Mouse (Mus musculus) intestine, embryonic 14.5 days (tissue): ENCODE measurements at regions not wholly inside any gene's neighbourhood (a gene's known extent, or its start where the extent isn't known, plus 50 kb on each side); places are given as distances from the start of the nearest gene placed in this dataset.

Source experiments
- ATAC-seq: fragments of 200-750 bp; cut with Nextera tagmentation; replicated peaks from 2 replicates; pipeline ENCODE4 v1.8.0; 2017; ENCODE audit warnings: low read depth, moderate number of reproducible peaks, moderate TSS enrichment, moderate library complexity; ENCODE audit not compliant: low FRiP score, low TSS enrichment
- DNase-seq: peaks from one replicate; pipeline ENCODE4 v3.0.0-alpha.2; 2018; ENCODE audit warnings: low spot score
- H3K27ac ChIP-seq: fragments of 300-500 bp; sonication (generic); 2 replicates; pipeline ENCODE4 v1.5.1; 2014; ENCODE audit warnings: low read depth, mild to moderate bottlenecking, control low read depth
- H3K27me3 ChIP-seq: fragments of 300-500 bp; sonication (generic); replicated peaks from 2 replicates; pipeline ENCODE4 v1.6.1; 2014; ENCODE audit warnings: low read length, control low read depth; ENCODE audit not compliant: control insufficient read depth, insufficient read depth
- H3K36me3 ChIP-seq: fragments of 300-500 bp; sonication (generic); 2 replicates; pipeline ENCODE4 v1.6.1; 2014; ENCODE audit warnings: low read length, control low read depth; ENCODE audit not compliant: control insufficient read depth, insufficient read depth
- H3K4me1 ChIP-seq: fragments of 300-500 bp; sonication (generic); replicated peaks from 2 replicates; pipeline ENCODE4 v1.6.1; 2014; ENCODE audit warnings: low read length, control low read depth, mixed read lengths; ENCODE audit not compliant: control insufficient read depth, insufficient read depth
- H3K4me2 ChIP-seq: fragments of 300-500 bp; sonication (generic); 2 replicates; pipeline ENCODE4 v1.6.1; 2014; ENCODE audit warnings: low read length
- H3K4me3 ChIP-seq: fragments of 300-500 bp; sonication (generic); 2 replicates; pipeline ENCODE4 v1.5.1; 2014; ENCODE audit warnings: low read depth, low read length, control low read depth, mixed read lengths
- H3K9ac ChIP-seq: fragments of 300-500 bp; sonication (generic); 2 replicates; pipeline ENCODE4 v1.6.1; 2014; ENCODE audit warnings: mild to moderate bottlenecking, low read length
- H3K9me3 ChIP-seq: fragments of 300-500 bp; sonication (generic); 2 replicates; pipeline ENCODE4 v1.6.1; 2016; ENCODE audit warnings: low read length, control low read depth; ENCODE audit not compliant: control insufficient read depth
- WGBS: fragments of 180-500 bp; shearing (Covaris S2); extraction: QIAGEN DNeasy Blood & Tissue Kit; methylation state at CpG from one replicate; pipeline ENCODE4 v1.1.7; 2014; 5-methylcytosine and 5-hydroxymethylcytosine counted together

DNA sequence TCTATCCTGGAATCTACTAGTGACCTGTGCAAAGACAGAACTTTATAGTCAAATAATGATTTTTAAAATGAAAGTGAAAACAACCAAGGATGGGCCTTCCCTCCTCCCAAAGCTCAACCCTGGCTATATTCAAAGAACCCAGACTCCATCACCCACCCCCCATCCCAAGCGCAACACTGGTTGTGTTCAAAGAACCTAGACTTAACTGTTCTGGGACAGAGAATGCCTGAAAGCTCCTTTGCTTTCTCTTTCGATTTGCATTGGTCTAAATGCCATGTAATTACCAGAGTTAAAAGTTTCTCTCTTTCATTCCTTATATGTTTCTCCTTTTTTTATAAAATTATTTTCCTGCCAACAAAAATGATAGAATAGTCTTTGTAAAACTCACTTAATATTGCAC, 98.6 kb upstream of the Samsn1 start:
- H3K9ac ChIP-seq = no peak overlapping the region
- H3K27ac ChIP-seq = no peak overlapping the region
- H3K27me3 ChIP-seq = no peaks in the 10 kb centered on the region
- DNase-seq (no peak), ATAC-seq (no peak)
- no peak overlapping the region for H3K4me3 ChIP-seq
- H3K36me3 ChIP-seq = no peaks in the 10 kb centered on the region
- 96% methylated on average over 2 of the region's 2 CpGs for WGBS
- no peak overlapping the region for H3K4me2 ChIP-seq
- no peaks in the 10 kb centered on the region for H3K9me3 ChIP-seq
- H3K4me1 ChIP-seq = no peaks in the 10 kb centered on the region

DNA sequence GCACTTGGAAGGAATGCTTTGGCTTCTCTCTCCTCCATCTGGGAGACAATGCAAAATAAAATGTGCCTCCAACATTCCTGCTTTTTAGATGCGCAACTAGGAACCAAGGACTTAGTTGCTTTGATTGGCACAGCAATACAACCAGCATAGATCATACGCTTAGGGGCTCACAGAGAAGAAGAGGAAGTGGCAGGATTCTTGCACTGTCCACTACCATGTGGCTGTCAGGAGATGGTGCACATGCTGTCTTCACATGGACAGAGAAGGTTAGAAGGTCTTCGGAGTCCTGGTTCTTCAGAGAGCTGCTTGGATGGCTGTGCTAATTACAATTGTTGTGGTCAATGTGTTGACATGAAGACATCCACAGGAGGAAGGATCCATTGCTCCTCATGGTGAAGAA, 88.3 kb upstream of the Samsn1 start:
- Histone ChIP-seq H3K27ac (no peak overlapping the region), H3K9ac (no peak overlapping the region), H3K9me3 (no peaks in the 10 kb centered on the region), H3K4me3 (no peak overlapping the region), H3K4me2 (no peak overlapping the region), H3K27me3 (no peaks in the 10 kb centered on the region), H3K4me1 (no peaks in the 10 kb centered on the region), H3K36me3 (no peaks in the 10 kb centered on the region)
- DNase-seq = no peak
- 89% methylated on average over 3 of the region's 3 CpGs for WGBS
- no peak for ATAC-seq

DNA sequence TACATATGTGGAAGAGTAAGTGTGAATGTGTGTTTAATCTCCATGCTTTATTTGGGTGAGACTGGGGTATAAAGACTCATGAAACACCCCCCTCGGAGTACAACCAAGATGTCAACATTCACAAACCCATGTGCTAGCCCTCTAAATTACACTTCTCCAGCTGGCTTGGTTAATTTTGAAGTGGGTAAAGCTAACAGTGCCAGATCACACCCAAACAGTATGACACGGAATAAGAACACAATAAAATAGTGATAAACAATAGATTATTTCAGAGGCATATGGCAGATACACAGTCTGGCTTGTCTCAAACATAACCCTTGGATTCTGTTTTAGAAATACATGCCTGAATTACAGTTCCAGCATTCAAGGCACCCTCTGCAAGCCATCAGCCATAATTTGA, 86.4 kb upstream of the Samsn1 start:
- no peak overlapping the region for H3K4me2 ChIP-seq
- no peaks in the 10 kb centered on the region for H3K36me3 ChIP-seq
- no peaks in the 10 kb centered on the region for H3K4me1 ChIP-seq
- H3K9ac ChIP-seq = no peak overlapping the region
- no peak for ATAC-seq
- H3K27ac ChIP-seq = no peak overlapping the region
- WGBS = 47% methylated on average over 2 of the region's 2 CpGs
- no peaks in the 10 kb centered on the region for H3K27me3 ChIP-seq
- H3K4me3 ChIP-seq = no peak overlapping the region
- DNase-seq = no peak
- no peaks in the 10 kb centered on the region for H3K9me3 ChIP-seq

DNA sequence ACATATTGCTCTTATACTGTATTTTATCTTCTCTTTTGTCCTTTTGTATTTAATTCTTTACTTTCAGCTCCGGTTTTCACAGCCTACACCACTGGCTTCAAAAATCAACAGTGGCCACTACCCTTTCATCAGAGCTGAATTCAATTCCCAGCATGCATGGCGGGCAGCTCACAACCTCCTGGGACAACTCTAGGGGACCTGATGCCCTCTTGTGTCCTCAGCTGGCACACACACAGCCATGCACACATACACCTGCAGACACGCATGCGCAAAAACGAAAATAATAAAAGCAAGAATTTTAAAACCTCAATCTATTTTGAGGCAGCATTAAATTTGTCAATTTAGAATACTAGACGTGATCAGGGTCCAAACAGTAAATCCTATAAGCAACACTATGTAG, 82.6 kb upstream of the Samsn1 start:
- no peak overlapping the region for H3K9ac ChIP-seq
- DNase-seq (no peak), ATAC-seq (no peak)
- H3K4me1 ChIP-seq = no peaks in the 10 kb centered on the region
- H3K9me3 ChIP-seq = no peaks in the 10 kb centered on the region
- H3K4me2 ChIP-seq = no peak overlapping the region
- H3K27me3 ChIP-seq = no peaks in the 10 kb centered on the region
- H3K4me3 ChIP-seq = no peak overlapping the region
- H3K36me3 ChIP-seq = no peaks in the 10 kb centered on the region
- H3K27ac ChIP-seq = no peak overlapping the region
- 93% methylated on average over 6 of the region's 6 CpGs for WGBS

DNA sequence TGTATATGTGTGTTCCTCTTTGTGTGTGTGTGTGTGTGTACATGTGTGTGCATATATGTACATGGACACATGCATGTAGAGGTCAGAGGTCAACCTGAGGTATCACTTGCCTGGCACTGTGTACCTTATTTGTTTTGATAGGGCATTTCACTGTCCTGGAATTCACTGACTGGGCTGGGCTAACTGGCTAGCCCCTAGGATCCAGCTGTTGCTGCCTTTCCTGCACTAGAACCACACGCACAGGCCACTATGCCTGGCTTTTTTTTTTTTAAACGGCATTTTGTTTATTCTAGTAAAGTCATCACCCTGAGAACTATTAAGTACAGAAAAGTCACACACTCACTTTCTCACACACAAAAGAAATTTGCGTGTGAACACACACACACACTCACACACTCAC, 79.7 kb upstream of the Samsn1 start:
- no peak overlapping the region for H3K27ac ChIP-seq
- H3K4me2 ChIP-seq = no peak overlapping the region
- WGBS = 58% methylated on average over 3 of the region's 3 CpGs
- no peaks in the 10 kb centered on the region for H3K36me3 ChIP-seq
- H3K27me3 ChIP-seq = no peaks in the 10 kb centered on the region
- no peaks in the 10 kb centered on the region for H3K4me1 ChIP-seq
- H3K4me3 ChIP-seq = no peak overlapping the region
- no peak for ATAC-seq
- no peak for DNase-seq
- H3K9ac ChIP-seq = no peak overlapping the region
- no peaks in the 10 kb centered on the region for H3K9me3 ChIP-seq

DNA sequence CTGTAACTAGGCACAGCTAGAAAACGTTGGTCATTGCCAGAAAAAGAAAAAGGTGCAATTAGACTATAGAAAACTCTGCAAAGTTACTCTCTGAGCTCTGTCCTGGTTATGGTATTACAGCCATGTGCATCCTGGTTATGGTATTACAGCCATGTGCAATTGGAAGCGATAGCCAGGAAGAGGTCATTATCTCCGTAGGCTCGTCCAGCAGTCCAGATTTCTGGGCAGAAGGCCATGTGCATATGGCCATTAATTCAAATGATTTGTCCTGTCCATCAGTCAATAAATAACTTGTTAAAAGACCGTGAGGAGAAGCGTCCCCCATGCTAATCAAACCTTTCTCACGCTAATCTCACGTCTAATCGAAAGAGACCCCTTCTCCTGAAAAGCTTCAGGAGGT, 75.7 kb upstream of the Samsn1 start:
- no peak for DNase-seq
- no peak for ATAC-seq
- 80% methylated on average over 9 of the region's 9 CpGs for WGBS
- H3K27me3 ChIP-seq = no peaks in the 10 kb centered on the region
- H3K9ac ChIP-seq = no peak overlapping the region
- no peak overlapping the region for H3K4me2 ChIP-seq
- no peak overlapping the region for H3K27ac ChIP-seq
- no peaks in the 10 kb centered on the region for H3K9me3 ChIP-seq
- no peaks in the 10 kb centered on the region for H3K36me3 ChIP-seq
- no peak overlapping the region for H3K4me3 ChIP-seq
- no peaks in the 10 kb centered on the region for H3K4me1 ChIP-seq

DNA sequence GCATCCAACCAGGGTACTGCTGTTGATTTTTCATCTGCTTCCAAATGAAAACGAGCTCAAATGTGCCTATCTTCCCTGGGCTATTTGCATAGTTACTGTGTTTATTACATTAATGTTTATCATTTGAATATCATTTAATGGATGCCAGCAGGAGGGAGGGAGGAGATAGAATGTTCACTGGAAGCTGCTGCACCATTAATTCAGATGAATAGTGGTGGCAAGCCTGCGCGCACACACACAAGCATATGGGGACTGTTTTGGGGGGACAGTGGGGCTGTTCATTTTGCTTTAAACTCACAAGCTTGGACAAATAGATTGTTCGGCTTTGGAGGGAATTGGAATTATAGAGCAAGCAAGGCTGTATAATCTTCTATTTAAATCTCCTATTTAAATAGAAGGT, 74.3 kb upstream of the Samsn1 start:
- Histone ChIP-seq H3K4me1 (no peaks in the 10 kb centered on the region), H3K4me3 (no peak overlapping the region), H3K9ac (no peak overlapping the region), H3K4me2 (no peak overlapping the region), H3K9me3 (no peaks in the 10 kb centered on the region), H3K27ac (no peak overlapping the region), H3K36me3 (no peaks in the 10 kb centered on the region), H3K27me3 (no peaks in the 10 kb centered on the region)
- 85% methylated on average over 4 of the region's 4 CpGs for WGBS
- ATAC-seq = no peak
- DNase-seq = no peak

DNA sequence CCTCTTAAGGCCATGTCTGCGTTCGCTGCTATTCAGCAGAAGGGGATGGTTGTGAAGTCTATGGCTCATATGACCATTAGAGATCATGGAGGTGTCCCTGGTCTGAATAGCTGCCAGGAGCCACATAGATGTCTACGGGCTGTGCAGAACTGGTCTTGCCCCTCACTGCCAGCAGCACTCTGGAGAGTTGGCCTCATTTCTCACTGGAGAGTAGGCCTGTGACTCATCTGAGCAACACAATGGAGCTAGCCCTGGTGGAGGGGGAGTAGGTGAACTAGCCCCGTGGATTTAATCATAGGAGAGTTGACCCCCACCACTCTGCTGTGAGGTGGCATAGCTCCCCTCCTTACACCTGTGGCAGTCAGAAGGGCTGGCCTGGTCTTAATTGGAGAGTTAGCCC, 63.3 kb upstream of the Samsn1 start:
- H3K9ac ChIP-seq = no peak overlapping the region
- H3K27ac ChIP-seq = no peak overlapping the region
- H3K4me2 ChIP-seq = no peak overlapping the region
- H3K9me3 ChIP-seq = no peaks in the 10 kb centered on the region
- DNase-seq = no peak
- H3K4me1 ChIP-seq = no peaks in the 10 kb centered on the region
- no peak overlapping the region for H3K4me3 ChIP-seq
- H3K27me3 ChIP-seq = no peaks in the 10 kb centered on the region
- WGBS = 95% methylated on average over 4 of the region's 4 CpGs
- no peak for ATAC-seq
- no peaks in the 10 kb centered on the region for H3K36me3 ChIP-seq

DNA sequence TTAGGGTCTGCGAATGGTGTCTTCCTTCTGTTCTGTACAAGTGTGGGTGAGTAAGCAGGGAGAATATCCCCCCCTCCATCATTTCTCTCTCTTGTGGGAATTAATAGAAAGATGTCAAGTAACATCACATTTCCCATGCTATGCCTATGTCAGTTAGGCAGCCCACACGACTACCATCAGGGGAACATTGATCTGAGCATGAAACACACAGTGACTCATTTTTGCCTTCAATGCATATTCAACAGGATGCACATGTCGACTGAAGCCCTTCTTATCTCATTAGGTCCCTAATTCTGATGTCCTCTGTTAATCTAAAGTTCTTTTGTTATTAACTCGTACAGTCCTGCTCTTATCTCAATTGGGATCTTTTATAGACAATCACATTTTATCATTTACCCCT, 60.4 kb upstream of the Samsn1 start:
- DNase-seq (no peak), ATAC-seq (no peak)
- no peak overlapping the region for H3K9ac ChIP-seq
- H3K4me2 ChIP-seq = no peak overlapping the region
- H3K9me3 ChIP-seq = no peaks in the 10 kb centered on the region
- H3K36me3 ChIP-seq = no peaks in the 10 kb centered on the region
- H3K27me3 ChIP-seq = no peaks in the 10 kb centered on the region
- WGBS = 73% methylated on average over 4 of the region's 4 CpGs
- no peak overlapping the region for H3K4me3 ChIP-seq
- no peak overlapping the region for H3K27ac ChIP-seq
- H3K4me1 ChIP-seq = no peaks in the 10 kb centered on the region
